Mouse (Mus musculus) olfactory bulb, adult 2 months (tissue): ENCODE data around the gene 4430402I18Rik.

ENCODE experiments used
- CTCF ChIP-seq: fragments of 200-500 bp; IDR thresholded peaks from 2 replicates; pipeline ENCODE4 v1.5.1; 2012; ENCODE audit warnings: low read depth, mild to moderate bottlenecking, low read length, moderate library complexity; ENCODE audit not compliant: insufficient read depth
- POLR2A ChIP-seq: fragments of 200-500 bp; IDR thresholded peaks from 2 replicates; pipeline ENCODE4 v1.6.1; 2012; ENCODE audit warnings: mild to moderate bottlenecking, low read depth, low read length, moderate library complexity; ENCODE audit not compliant: insufficient read depth

DNA sequence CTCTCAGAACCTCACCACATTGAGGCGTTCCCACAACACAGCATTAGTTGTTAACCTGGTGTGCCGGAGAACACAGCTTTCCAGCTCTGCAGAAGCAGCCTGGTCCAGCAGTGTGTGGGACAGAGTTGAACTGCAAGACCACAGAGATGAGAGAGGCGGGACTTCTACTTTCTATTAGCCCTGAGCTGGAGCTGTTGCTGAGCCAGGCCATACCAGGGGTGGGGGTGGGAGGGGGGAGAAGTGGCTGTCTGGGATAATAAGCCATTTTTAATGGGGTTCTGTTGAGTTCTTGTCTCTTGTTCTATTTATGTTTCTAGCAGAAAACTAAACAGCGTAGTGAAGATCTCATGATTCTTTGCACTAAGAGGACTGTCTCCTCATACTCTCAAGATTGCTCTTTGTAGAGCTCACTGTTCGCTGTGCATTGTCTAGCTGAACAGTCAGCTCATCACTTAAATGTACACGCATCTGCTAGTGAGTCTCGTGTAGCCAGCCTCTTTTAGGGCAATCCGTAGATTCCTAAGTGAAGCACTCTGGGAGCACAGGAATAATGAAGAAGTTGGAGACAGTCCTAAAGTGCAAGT is 64.0 kb downstream of the 4430402I18Rik start:
- TF ChIP-seq CTCF, result no peak
- no peak for TF ChIP-seq POLR2A
